Mouse (Mus musculus): ENCODE measurements around the gene Fsd1. TPM values are rescaled to one million over a fixed set of nuclear protein-coding genes. Genes with fewer than 3 reads are reported as not detected.

Gene Fsd1
- polyA plus RNA-seq, 1 experiment = 1.3 TPM

DNA sequence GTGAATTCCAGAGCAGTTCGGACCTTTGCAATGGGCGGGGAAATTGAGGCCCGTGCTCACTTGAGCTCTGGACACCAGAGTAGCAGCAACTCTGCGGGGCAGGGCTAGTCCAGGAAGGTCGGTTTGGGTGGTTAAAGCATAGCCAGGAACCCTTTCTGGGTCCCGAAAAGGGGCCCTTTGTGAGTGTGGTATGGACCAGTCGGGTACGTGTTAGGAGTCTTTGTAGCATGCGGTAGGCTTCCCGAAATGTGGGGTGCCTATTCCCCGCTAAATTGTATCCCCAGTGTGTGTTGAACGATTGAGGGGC, 54.5 kb downstream of the Fsd1 start:
- under 1% methylated on average over 12 of the region's 12 CpGs for WGBS
- no peak for DNase-seq (ENCODE audit: low read depth, low spot score)

Other genes starting within 250 kb of the Fsd1 start
- 0.41 and 1.1 TPM in 2 replicates for gene Adgre4, start 236.5 kb upstream of the Fsd1 start, polyA plus RNA-seq (2012; rRNA removed)
- 0.35 and 0.56 TPM in 2 replicates for gene Zfp119a, start 107.6 kb upstream of the Fsd1 start, polyA plus RNA-seq (2012; rRNA removed)
- 0.89 and 1.3 TPM in 2 replicates for gene Zfp959, start 94.4 kb upstream of the Fsd1 start, polyA plus RNA-seq (2012; rRNA removed)
- gene Zfp119b, start 37.0 kb upstream of the Fsd1 start, polyA plus RNA-seq (2012; rRNA removed) = 0.45 and 0.60 TPM in 2 replicates
- gene Ebi3, start 33.9 kb upstream of the Fsd1 start, polyA plus RNA-seq (2012; rRNA removed) = 5.6 and 7.3 TPM in 2 replicates
- gene Yju2, start 27.4 kb upstream of the Fsd1 start, polyA plus RNA-seq (2012; rRNA removed) = 5.8 and 7.2 TPM in 2 replicates
- 1.6 and 1.7 TPM in 2 replicates for gene Shd, start 16.0 kb upstream of the Fsd1 start, polyA plus RNA-seq (2012; rRNA removed)
- gene Stap2, start 19.1 kb downstream of the Fsd1 start, polyA plus RNA-seq (2012; rRNA removed) = 174 and 242 TPM in 2 replicates
- gene Mpnd, start 19.2 kb downstream of the Fsd1 start, polyA plus RNA-seq (2012; rRNA removed) = 177 and 217 TPM in 2 replicates
- 56.9 and 68.9 TPM in 2 replicates for gene Sh3gl1, start 50.1 kb downstream of the Fsd1 start, polyA plus RNA-seq (2012; rRNA removed)
- 6.9 and 7.0 TPM in 2 replicates for gene Chaf1a, start 53.9 kb downstream of the Fsd1 start, polyA plus RNA-seq (2012; rRNA removed)
- gene Ubxn6, start 88.5 kb downstream of the Fsd1 start, polyA plus RNA-seq (2012; rRNA removed) = 51.6 and 65.0 TPM in 2 replicates
- 22.2 and 26.6 TPM in 2 replicates for gene Hdgfl2, start 93.1 kb downstream of the Fsd1 start, polyA plus RNA-seq (2012; rRNA removed)
- 12.9 and 18.1 TPM in 2 replicates for gene Plin4, start 123.3 kb downstream of the Fsd1 start, polyA plus RNA-seq (2012; rRNA removed)
- 0.27 and 0.49 TPM in 2 replicates for gene Plin5, start 131.1 kb downstream of the Fsd1 start, polyA plus RNA-seq (2012; rRNA removed)
- 13.0 and 29.5 TPM in 2 replicates for gene Lrg1, start 135.5 kb downstream of the Fsd1 start, polyA plus RNA-seq (2012; rRNA removed)
- gene Sema6b, start 153.8 kb downstream of the Fsd1 start, polyA plus RNA-seq (2012; rRNA removed) = 3.3 and 3.5 TPM in 2 replicates
- 11.3 and 13.6 TPM in 2 replicates for gene Tnfaip8l1, start 176.0 kb downstream of the Fsd1 start, polyA plus RNA-seq (2012; rRNA removed)
- gene Mydgf, start 197.4 kb downstream of the Fsd1 start, polyA plus RNA-seq (2012; rRNA removed) = 112 and 113 TPM in 2 replicates
- gene Dpp9, start 232.4 kb downstream of the Fsd1 start, polyA plus RNA-seq (2012; rRNA removed) = 33.6 and 42.8 TPM in 2 replicates

All from large intestine, adult 2 months (tissue).